Mouse (Mus musculus): ENCODE measurements around the gene Rce1. TPM values are rescaled to one million over a fixed set of nuclear protein-coding genes. Genes with fewer than 3 reads are reported as not detected.

Rce1 gene
- polyA plus RNA-seq, 1 experiment from 2014 or later = 52.5 TPM

GRCm38 (mm10) chr19:4615151-4616093 is 10.0 kb downstream of the Rce1 start, which contains the start of gene Lrfn4:
Gene Lrfn4 (minus strand): TSS chr19:4615667.
- TF ChIP-seq EP300 (IDR thresholded peaks at IDR 0.05) = no peak
- TF ChIP-seq CTCF (IDR thresholded peaks at IDR 0.05) = peak; percentile 36
- H3K36me3 ChIP-seq (ENCODE audit: insufficient read depth, low read length) = no peaks in the 10 kb centered on the region
- DNase-seq (ENCODE audit: low spot score) (peak; percentile 95), ATAC-seq (peak; percentile 95)
- no peaks in the 10 kb centered on the region for H3K27me3 ChIP-seq (replicated peaks; ENCODE audit: insufficient read depth, low read length)
- no peaks in the 10 kb centered on the region for H3K9me3 ChIP-seq (ENCODE audit: low read length)
- peaks cover 6% of the 10 kb centered on the region for H3K4me1 ChIP-seq (ENCODE audit: insufficient read depth, low read depth, low read length)
- H3K27ac ChIP-seq (ENCODE audit: low read length) = peak within 1 kb of the TSS; percentile 82
- peak within 1 kb of the TSS; percentile 71 for H3K4me3 ChIP-seq (ENCODE audit: low read depth, low read length)
- under 1% methylated on average over 57 of the region's 87 CpGs for WGBS
- H3K4me2 ChIP-seq (replicated peaks; ENCODE audit: low read depth, low read length) = peak within 1 kb of the TSS; percentile 98
- peak within 1 kb of the TSS; percentile 72 for H3K9ac ChIP-seq (replicated peaks; ENCODE audit: low read depth)

DNA sequence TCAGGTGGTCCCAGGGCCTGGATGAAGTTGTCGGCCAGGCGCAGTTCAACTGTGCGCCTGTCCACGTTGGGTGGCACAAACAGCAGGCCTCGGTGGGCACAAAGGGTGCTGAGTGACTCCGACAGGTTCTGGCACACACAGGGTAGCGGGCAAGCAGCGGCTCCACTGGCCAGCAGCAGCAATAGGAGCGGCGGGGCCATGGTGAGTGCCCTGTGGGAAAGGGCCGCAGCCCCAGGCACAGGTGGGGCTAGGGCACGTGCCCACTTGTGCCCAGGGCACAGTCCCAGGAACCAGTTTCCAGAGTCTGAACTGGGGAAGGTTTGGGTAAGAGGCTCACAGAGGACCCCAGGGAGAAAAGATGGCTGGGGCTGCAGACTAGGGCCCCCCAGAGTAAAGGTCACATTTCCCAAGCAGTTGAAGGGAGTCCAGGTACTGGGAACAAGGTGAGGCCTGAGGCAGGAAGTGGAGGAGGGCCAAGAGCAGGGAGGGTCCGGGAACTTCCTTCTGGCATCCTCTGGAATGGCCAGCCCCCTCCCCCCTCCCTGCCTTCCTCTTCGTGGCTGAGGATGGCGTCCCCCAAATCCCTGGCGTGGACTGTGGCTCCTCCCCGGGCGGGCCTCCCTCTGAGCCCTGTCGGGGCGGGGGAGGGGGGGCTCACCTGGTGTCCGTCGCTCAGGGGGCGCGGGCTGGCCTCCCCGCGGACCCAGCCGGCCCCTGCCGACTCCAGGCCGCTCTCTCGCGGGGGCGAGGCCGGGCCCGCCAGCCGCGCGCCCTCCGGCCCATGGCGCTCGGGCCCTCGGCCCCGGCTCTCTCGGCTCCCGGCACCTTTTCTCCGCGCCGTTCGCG is 10.9 kb downstream of the Rce1 start:
- Histone ChIP-seq H3K27me3 (replicated peaks; ENCODE audit: insufficient read depth, low read length) (no peaks in the 10 kb centered on the region), H3K9me3 (ENCODE audit: low read length) (no peaks in the 10 kb centered on the region), H3K27ac (ENCODE audit: low read length) (peak overlapping the region; percentile 82), H3K9ac (replicated peaks; ENCODE audit: low read depth) (peak overlapping the region; percentile 72), H3K36me3 (ENCODE audit: insufficient read depth, low read length) (no peaks in the 10 kb centered on the region), H3K4me3 (ENCODE audit: low read depth, low read length) (peak overlapping the region; percentile 71), H3K4me1 (ENCODE audit: insufficient read depth, low read depth, low read length) (peaks cover 6% of the 10 kb centered on the region), H3K4me2 (replicated peaks; ENCODE audit: low read depth, low read length) (peak overlapping the region; percentile 98)
- WGBS = 30% methylated on average over 26 of the region's 49 CpGs
- ATAC-seq = peak; percentile 4; the same call in 1 of the 2 replicates
- peak; percentile 69 for DNase-seq (ENCODE audit: low spot score)
- peak; percentile 8; the same call in 1 of the 2 replicates for TF ChIP-seq CTCF (IDR thresholded peaks at IDR 0.05)
- TF ChIP-seq EP300 (IDR thresholded peaks at IDR 0.05) = no peak

GRCm38 (mm10) chr19:4613464-4614304 is 11.8 kb downstream of the Rce1 start:
- Histone ChIP-seq H3K27ac (ENCODE audit: low read length) (0 out of 2 replicates have a peak overlapping the region, but pooled peaks have one; percentile 82), H3K4me1 (ENCODE audit: insufficient read depth, low read depth, low read length) (peaks cover 6% of the 10 kb centered on the region), H3K4me2 (replicated peaks; ENCODE audit: low read depth, low read length) (0 out of 2 replicates have a peak overlapping the region, but pooled peaks have one; percentile 98), H3K9me3 (ENCODE audit: low read length) (no peaks in the 10 kb centered on the region), H3K27me3 (replicated peaks; ENCODE audit: insufficient read depth, low read length) (no peaks in the 10 kb centered on the region), H3K36me3 (ENCODE audit: insufficient read depth, low read length) (no peaks in the 10 kb centered on the region), H3K9ac (replicated peaks; ENCODE audit: low read depth) (no peak overlapping the region), H3K4me3 (ENCODE audit: low read depth, low read length) (no peak overlapping the region)
- no peak for TF ChIP-seq CTCF (IDR thresholded peaks at IDR 0.05)
- ATAC-seq = no peak
- 86% methylated on average over 32 of the region's 33 CpGs for WGBS
- DNase-seq (ENCODE audit: low spot score) = no peak

- Histone ChIP-seq H3K4me3 (ENCODE audit: low read depth, low read length) (no peak overlapping the region), H3K4me1 (ENCODE audit: insufficient read depth, low read depth, low read length) (peaks cover 6% of the 10 kb centered on the region), H3K9me3 (ENCODE audit: low read length) (no peaks in the 10 kb centered on the region), H3K36me3 (ENCODE audit: insufficient read depth, low read length) (no peaks in the 10 kb centered on the region), H3K9ac (replicated peaks; ENCODE audit: low read depth) (no peak overlapping the region), H3K27me3 (replicated peaks; ENCODE audit: insufficient read depth, low read length) (no peaks in the 10 kb centered on the region), H3K4me2 (replicated peaks; ENCODE audit: low read depth, low read length) (no peak overlapping the region), H3K27ac (ENCODE audit: low read length) (no peak overlapping the region)
- DNase-seq (ENCODE audit: low spot score) = no peak
- TF ChIP-seq CTCF (IDR thresholded peaks at IDR 0.05) = no peak
- TF ChIP-seq EP300 (IDR thresholded peaks at IDR 0.05) = no peak
- WGBS = 90% methylated on average over 19 of the region's 19 CpGs
- ATAC-seq = no peak
Measured at GRCm38 (mm10) chr19:4612181-4612961, 13.1 kb downstream of the Rce1 start.

GRCm38 (mm10) chr19:4610109-4610508 is 15.3 kb downstream of the Rce1 start:
- Histone ChIP-seq H3K27ac (ENCODE audit: low read length) (no peak overlapping the region), H3K9ac (replicated peaks; ENCODE audit: low read depth) (no peak overlapping the region), H3K9me3 (ENCODE audit: low read length) (no peaks in the 10 kb centered on the region), H3K4me1 (ENCODE audit: insufficient read depth, low read depth, low read length) (no peaks in the 10 kb centered on the region), H3K27me3 (replicated peaks; ENCODE audit: insufficient read depth, low read length) (no peaks in the 10 kb centered on the region), H3K4me3 (ENCODE audit: low read depth, low read length) (no peak overlapping the region), H3K36me3 (ENCODE audit: insufficient read depth, low read length) (no peaks in the 10 kb centered on the region), H3K4me2 (replicated peaks; ENCODE audit: low read depth, low read length) (no peak overlapping the region)
- DNase-seq (ENCODE audit: low spot score) = no peak
- 38% methylated on average over 4 of the region's 4 CpGs for WGBS
- TF ChIP-seq CTCF (IDR thresholded peaks at IDR 0.05) (no peak), EP300 (IDR thresholded peaks at IDR 0.05) (no peak)
- ATAC-seq = no peak
